Mouse (Mus musculus) embryo, embryonic 11 days (tissue): ENCODE results near the gene Lrp6.
A peak's percentile ranks its signal among the peaks of the same experiment; 100 is the strongest.

Experiments used
- DNase-seq: peaks from one replicate; pipeline ENCODE4 v3.0.0-alpha.2; 2015

Gene Lrp6

GRCm38 (mm10) chr6:134567986-134568556 lies 1.3 kb upstream of the Lrp6 start:
- no peak for DNase-seq

- DNase-seq: no peak
Observed at GRCm38 (mm10) chr6:134566248-134566817, 432 bp downstream of the Lrp6 start.

GRCm38 (mm10) chr6:134565606-134566247 lies 1.0 kb downstream of the Lrp6 start:
- peak; percentile 36 for DNase-seq

- DNase-seq: no peak
Observed at GRCm38 (mm10) chr6:134564539-134564938, 2.2 kb downstream of the Lrp6 start.

- no peak for DNase-seq
Observed at GRCm38 (mm10) chr6:134559635-134560034, 7.1 kb downstream of the Lrp6 start.

GRCm38 (mm10) chr6:134558546-134559129 lies 8.1 kb downstream of the Lrp6 start:
- DNase-seq: no peak

GRCm38 (mm10) chr6:134557043-134557442 lies 9.7 kb downstream of the Lrp6 start:
- DNase-seq: no peak

GRCm38 (mm10) chr6:134556185-134556950 lies 10.4 kb downstream of the Lrp6 start:
- no peak for DNase-seq

GRCm38 (mm10) chr6:134555178-134555577 lies 11.6 kb downstream of the Lrp6 start:
- no peak for DNase-seq

- no peak for DNase-seq
Observed at GRCm38 (mm10) chr6:134554230-134554629, 12.5 kb downstream of the Lrp6 start.

GRCm38 (mm10) chr6:134551007-134551406 lies 15.8 kb downstream of the Lrp6 start:
- DNase-seq: no peak

- DNase-seq: no peak
Observed at GRCm38 (mm10) chr6:134550396-134550795, 16.4 kb downstream of the Lrp6 start.

GRCm38 (mm10) chr6:134544843-134545242 lies 21.9 kb downstream of the Lrp6 start:
- no peak for DNase-seq

GRCm38 (mm10) chr6:134544093-134544492 lies 22.7 kb downstream of the Lrp6 start:
- no peak for DNase-seq

GRCm38 (mm10) chr6:134543607-134544006 lies 23.2 kb downstream of the Lrp6 start:
- no peak for DNase-seq

GRCm38 (mm10) chr6:134542374-134542773 lies 24.4 kb downstream of the Lrp6 start:
- DNase-seq: no peak

- no peak for DNase-seq
Observed at GRCm38 (mm10) chr6:134540161-134540560, 26.6 kb downstream of the Lrp6 start.

- no peak for DNase-seq
Observed at GRCm38 (mm10) chr6:134539459-134539858, 27.3 kb downstream of the Lrp6 start.

- no peak for DNase-seq
Observed at GRCm38 (mm10) chr6:134538805-134539204, 28.0 kb downstream of the Lrp6 start.

- peak; percentile 27 for DNase-seq
Observed at GRCm38 (mm10) chr6:134537461-134538117, 29.2 kb downstream of the Lrp6 start.

- no peak for DNase-seq
Observed at GRCm38 (mm10) chr6:134535169-134535568, 31.6 kb downstream of the Lrp6 start.

- DNase-seq: no peak
Observed at GRCm38 (mm10) chr6:134533021-134533420, 33.7 kb downstream of the Lrp6 start.

GRCm38 (mm10) chr6:134531950-134532349 lies 34.8 kb downstream of the Lrp6 start:
- no peak for DNase-seq
